Mouse (Mus musculus): Measurements from ENCODE around the gene Far1. TPM values are rescaled to one million over a fixed set of nuclear protein-coding genes. Genes with fewer than 3 reads are reported as not detected.

The Far1 gene
- 100 to 1,000 TPM; 108 to 136 TPM for total RNA-seq (2021)
- long read RNA-seq, full-length matches to known transcripts: 15 of 19 reads
- long read RNA-seq, partial matches to known transcripts: 0 of 19 reads
- long read RNA-seq, other reads (novel, unspliced or antisense): 4 of 19 reads

DNA sequence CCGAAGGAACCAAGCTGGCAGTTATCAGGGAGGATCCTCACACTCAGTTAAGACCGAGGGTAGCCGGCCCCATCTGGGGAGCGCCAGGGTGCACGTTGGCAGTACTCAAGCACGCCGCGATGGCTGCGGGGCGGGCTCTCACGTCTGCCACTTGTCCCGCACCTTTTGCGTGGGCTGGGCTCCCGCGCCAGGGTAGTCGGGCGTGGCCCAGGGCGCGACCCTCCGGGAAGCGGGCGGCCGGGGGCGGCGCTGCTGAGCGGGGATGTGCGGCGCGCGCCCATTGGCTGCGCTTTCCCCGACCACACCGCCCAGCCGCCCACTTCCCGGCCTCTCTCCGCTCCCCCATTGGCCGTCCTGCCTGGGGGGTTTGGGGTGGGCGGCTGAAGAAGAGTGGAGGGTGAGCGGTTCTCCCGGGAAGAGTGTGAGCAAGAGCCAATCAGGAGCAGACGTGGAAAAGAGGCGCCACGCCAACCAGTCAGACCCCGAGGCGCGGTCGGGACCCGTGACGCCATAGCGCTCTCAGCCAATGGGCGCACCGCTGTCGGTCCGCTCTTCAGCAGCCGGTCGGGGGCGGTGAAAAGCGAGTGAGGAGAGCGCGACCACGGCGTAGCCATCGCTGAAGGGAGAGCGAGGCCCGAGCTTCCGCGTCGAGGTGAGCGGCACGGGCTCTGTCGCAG, at the start of gene Far1:
Gene Far1 (plus strand): TSS at position 549 of the 677 bp plus-strand sequence.
- peak; percentile 99 for DNase-seq (ENCODE audit: low spot score in 2 of 2)

DNA sequence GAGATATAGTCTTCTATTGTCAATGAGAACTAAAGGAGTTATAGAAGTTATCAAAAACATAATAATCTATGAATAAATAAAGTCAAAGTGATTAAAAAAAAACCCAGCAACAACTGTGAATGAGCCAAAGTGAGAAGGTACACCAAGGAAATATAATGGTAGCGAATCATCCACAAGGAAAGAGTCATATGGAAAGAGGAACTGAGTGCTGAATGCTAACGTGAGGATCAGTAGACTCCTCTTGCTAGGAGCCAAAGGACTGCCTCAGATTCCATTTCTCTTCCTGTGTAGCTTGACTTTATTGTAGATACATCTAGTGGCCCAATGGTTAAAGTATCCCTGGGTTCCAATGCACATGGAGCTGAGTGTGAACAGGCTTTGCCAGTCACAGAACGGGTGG, 45.3 kb upstream of the Far1 start:
- DNase-seq (ENCODE audit: low spot score in 2 of 2): no peak

DNA sequence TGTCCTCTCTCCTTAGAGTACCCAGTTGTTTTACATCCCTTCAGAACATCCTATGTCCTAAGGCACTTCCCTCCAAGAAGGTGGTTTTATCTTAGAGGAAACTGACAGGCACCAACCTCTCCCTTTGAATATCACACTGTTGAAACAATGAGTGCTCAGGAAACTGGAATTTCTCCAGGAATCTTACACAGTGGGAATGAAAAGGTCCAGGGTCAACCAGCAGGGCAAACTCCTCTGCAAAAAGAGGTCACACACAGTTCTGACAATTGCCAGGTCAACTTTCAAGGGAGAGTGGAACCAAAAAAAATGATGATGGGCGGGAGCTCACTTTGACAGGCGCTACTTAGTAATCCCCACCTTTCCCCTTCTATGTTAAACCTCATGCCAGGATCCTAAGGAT, 43.0 kb upstream of the Far1 start:
- no peak for DNase-seq (ENCODE audit: low spot score in 2 of 2)

DNA sequence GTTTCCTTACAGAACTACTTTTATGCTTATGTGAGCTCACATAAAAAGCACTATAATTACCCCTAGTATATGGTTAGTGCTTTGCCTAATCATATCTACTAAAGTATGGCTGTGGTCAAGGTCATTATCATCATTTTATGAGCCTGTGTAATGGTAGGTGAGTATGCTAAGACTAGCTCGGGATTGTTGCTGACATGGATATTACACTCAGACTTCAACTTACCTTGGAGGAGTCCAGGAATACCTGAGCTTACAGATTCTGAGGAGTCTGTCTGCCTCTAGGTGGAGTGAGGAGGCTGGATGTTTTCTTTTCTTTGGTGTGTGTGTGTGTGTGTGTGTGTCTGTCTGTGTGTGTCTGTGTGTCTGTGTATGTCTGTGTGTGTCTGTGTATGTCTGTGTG, 42.0 kb upstream of the Far1 start:
- no peak for DNase-seq (ENCODE audit: low spot score in 2 of 2)

DNA sequence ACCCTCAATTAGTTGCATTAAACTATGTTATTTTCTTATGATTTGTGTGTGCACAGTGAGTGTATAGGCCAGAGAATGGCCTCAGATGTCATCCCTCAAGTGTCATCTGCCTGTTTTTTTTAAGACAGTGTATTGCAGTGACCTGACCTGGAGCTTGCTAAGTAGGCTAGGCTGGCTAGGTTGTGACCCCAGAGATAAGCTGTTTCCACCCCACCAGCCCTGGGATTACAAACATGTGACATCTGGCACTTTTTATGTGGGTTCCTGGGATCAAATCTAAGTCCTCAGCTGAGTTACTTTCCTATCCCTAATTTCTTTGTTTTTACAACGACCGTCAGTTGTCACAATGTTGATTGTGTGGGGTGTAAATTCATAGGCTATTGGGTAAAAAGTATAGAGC, 17.8 kb upstream of the Far1 start:
- no peak for DNase-seq (ENCODE audit: low spot score in 2 of 2)

DNA sequence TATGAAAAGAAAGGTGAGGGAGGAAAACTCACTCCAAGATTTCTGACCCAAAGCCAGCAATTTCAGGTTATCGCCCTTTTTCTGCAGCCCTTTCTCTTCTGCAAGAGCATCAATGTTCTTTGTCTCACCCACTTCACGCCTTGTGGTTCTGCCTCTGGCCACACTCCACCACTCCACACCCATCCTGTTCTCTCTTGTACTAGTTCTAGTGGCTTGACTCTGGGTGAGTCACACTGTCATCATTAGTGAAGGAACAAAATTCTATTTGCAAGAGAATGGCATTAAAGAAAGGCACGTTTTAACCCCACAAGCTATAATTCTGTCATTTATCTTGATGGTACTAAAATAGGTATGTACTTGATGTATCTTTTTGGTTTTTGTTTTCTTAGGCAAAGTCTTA, 15.2 kb upstream of the Far1 start:
- no peak for DNase-seq (ENCODE audit: low spot score in 2 of 2)

DNA sequence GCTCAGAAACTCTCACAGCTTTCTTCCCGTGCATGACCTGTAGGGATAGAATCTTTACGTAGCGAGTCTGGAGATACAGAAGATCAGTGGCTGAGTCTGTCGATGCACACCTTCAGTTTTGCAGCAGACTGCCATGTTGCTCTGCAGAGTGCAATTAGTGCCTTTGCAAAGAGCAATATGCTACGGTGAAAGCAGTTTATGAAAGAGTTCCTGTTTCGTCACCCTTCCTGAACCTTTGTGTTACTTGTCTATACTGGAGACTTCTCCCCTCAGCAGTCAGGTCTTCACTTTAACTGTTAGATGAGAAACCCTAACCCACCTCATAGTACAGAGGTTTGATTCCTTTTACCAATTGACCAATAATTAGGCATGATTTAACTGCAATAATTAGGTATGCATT, 13.8 kb upstream of the Far1 start:
- DNase-seq (ENCODE audit: low spot score in 2 of 2): no peak

DNA sequence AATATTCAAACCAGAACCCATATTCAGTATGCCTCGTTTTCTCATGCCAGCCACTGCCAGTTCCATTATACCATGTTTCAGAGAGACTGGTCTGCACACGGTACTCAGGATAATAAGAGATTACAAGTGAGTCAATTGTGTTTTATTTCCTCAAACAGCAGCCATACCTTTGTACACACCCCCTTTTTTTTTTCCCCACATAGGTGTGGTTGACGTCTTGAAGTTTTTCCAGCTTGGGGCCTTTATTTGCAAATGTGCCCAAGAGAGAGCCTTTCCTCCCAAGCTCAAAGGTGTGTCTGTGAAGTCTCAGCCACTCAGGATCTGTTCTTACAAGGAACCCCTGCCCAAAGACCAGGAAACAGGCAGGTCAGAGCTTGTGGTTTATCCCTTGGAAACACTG, 11.2 kb upstream of the Far1 start:
- DNase-seq (ENCODE audit: low spot score in 2 of 2): no peak

DNA sequence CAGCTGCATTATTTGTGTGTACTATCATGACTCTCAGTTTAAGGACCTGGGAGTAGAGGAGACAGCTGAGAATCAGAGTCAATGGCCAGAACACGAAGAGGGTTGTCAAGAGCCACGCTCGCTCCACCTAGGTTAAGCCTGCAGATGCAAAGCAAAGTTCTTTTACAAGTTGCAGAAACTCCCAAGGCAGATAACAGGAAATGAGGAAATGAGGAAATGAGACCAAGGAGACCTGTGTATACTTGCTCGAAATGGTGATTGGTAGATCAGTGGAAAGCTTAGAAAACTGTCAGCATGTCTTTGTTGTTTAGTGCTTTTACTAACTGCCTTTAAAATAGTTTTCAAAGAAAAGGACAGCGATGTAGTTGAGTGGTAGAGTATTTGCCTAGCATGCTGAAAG, 8.6 kb upstream of the Far1 start:
- DNase-seq (ENCODE audit: low spot score in 2 of 2): no peak

DNA sequence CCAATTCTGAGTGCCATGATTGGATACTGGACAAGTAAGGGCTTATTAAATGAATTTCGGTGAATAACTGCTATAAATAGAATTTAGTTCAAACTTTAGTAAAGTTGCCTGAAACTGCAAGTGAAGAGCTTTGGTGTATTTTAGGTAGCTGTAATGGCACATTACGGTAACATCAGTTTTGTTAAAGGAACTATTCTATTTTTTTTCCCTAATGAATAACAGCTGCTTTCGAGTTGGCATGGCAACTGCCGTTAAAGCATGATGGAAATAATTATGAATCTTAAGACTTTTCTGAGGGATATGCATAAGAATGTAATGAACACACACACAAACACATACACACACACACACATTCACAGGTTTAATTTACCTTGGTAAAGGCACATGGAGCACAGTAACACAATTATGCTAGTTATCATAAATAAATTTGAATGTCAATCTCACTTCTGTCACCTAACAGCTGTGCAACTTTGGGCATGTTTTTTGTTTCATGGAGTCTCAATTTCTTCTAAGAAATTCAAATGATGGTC, 8.1 kb upstream of the Far1 start:
- DNase-seq (ENCODE audit: low spot score in 2 of 2): no peak

DNA sequence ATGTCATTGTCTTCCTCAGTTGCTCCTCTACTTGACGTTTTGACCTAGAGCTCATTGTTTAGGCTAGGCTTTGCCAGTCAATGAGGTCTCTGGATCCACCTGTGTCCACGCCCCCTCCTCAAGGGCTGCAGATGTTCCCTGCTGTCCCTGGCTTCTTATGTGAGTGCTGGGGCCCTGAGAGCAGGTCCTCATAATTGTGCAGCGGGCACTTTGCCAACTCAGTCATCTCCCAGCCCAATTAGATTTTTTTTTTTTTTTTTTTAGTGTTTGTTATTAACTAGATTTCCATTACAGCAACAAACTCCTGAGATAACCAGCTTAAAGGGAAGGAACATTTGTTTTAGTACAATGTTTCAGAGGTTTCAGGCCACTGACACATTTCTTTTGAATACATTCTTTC, 5.8 kb upstream of the Far1 start:
- DNase-seq (ENCODE audit: low spot score in 2 of 2): no peak

DNA sequence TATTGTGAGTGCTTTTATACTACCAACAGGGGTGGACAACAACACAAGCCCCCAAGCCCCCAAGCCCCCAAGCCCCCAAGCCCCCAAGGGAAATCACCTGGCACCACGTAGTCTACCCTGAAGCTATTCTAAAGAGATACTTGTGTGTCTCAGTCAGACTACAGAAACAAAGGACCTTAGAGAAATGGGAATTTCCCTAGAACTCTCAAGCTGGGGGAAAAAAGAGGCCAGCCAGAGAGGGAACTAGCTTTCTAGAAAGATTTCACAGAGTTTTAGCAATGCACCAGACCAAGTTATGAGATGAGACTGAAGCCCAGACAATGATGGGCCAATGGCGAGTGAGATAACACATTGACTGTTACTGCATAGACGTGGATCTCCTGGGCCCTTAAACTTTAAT, 2.2 kb upstream of the Far1 start:
- no peak for DNase-seq (ENCODE audit: low spot score in 2 of 2)

DNA sequence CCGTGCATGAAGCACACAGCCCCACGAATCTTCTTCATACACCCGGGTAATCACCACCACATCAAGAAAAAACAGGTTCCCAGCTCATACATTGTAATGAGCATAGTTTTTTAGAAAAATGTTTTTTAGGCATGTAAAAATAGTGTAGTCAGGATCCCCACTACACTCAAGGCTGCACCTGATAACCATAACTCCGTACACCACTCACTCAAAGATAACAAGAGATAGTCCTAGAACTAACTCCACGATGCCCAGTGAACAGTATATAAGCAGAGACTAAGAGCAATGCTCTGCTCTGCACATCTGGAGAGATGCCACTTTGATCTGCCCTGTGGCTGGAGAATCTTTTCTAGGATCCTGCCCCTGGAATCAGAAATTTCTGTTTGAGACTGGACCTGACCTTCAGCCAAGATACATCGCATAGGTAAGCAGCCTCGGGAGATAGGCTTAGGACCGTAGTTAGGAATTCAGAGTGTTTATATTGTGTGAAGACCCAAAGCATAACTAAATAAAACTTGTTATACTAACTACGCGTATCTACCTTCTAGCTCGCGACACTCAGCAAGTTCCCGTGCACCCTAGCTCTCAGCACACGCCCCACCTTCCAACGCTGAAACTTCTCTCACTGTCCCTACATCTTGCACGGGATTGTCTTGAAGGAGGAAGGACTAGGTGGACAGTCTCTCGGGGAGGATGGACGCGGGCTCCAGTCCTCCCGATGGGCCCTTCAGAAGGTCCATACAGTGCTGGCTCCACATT, 928 bp upstream of the Far1 start:
- no peak for DNase-seq (ENCODE audit: low spot score in 2 of 2)

DNA sequence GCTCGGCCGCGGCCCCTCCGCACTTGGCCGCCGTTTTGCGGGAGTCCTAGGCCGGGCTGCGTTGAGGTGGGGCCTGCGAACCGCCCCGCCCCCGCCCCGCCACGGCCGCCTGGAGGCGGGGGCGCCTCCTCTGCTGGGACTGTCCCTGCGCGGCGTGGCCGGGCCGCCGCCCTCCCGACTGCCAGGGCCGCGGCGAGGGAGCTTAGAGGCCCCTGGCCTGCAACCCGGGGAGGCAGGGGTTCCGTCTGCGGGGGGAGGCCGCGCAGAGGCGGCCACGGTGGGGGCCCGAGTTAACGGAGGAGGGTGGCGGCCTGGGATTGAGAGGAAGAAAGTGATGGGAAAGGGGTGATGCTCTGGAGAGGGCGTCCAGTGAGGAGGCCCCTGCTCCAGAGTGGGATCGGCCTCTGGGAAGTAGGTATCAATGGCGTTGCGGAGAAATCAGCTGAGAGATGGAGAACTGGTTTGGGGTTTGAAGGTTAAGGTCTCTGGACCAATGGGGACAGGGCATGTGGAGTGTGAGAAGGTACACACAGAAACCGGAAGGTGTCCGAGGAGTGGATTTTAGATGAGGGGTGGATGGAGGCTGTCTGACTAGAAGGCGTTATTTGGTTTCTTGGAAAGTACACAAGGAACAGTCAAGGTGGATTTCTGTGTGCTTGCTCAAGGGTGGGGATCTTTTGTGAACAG, 472 bp downstream of the Far1 start:
- DNase-seq (ENCODE audit: low spot score in 2 of 2): no peak

DNA sequence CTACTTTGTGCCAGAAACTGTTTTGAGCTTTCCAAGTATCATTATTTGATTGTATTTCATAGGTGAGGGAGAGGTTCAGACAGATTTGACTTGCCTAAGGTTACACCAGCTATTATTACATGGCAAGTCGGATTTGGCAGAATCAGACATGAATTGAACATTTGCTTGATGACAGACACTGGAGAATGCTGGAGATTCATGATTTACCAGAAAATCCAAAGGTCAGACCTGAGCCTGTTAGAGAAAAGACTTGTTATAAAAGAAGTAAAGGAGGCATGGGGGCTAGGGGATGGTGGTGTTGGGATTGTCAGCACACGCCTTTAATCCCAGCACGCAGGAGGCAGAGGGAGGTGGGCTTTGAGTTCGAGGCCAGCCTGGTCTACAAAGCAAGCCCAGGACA, 2.2 kb downstream of the Far1 start:
- DNase-seq (ENCODE audit: low spot score in 2 of 2): no peak

DNA sequence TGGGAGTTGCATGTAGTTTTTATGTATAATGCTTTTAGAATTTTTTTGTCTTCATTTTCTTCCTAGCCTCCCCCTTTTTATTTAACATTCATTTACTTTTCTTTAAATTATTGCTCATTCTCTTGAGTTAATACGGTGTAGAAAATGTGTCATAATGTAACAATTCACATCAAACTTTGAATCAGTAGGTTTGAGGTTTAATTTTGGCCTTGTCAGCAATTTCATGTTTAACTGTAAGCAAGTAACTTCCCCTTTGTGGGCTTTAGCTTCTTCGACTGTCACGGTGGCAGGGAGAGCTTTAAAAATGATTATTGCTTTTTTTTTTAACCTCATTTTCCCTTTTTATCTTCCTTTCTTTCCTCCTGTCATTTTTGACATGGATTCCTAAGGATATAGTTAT, 4.8 kb downstream of the Far1 start:
- DNase-seq (ENCODE audit: low spot score in 2 of 2): no peak

DNA sequence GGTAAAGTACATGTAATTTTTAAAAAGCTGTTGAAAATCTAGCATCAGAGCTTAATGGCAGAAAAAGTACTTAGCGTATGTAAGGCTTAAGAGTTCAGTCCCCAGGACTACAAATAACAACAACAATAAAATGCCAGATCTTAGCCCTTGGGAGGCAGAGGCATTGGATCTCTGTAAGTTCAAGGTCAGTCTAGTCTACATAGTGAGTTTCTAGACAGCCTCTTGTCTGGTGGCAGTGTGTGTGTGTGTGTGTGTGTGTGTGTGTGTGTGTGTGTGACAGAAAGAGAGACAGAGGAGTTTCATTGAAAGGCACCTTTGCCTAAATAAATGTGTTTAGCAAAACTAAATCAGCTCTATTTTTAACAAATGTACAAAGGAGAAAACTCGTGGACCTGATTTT, 5.3 kb downstream of the Far1 start:
- DNase-seq (ENCODE audit: low spot score in 2 of 2): no peak

DNA sequence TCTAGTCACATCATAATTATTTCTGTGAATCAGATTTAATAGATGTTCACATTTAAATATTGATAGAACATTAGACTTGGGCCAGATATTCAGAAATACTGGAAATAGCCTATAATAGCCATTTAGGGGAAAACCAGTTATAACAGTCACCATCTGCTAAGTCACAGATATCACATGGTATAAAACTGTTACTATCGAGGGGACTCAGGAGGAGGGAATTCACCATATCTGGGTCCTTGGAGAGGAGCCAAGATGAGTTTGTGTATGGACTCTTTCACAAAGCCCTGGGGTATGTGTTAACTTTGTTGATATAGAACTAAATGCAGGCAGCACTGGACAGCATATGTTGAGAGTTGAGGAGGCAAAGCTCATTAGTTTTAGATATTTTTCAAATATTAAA, 29.5 kb downstream of the Far1 start:
- DNase-seq (ENCODE audit: low spot score in 2 of 2): no peak

DNA sequence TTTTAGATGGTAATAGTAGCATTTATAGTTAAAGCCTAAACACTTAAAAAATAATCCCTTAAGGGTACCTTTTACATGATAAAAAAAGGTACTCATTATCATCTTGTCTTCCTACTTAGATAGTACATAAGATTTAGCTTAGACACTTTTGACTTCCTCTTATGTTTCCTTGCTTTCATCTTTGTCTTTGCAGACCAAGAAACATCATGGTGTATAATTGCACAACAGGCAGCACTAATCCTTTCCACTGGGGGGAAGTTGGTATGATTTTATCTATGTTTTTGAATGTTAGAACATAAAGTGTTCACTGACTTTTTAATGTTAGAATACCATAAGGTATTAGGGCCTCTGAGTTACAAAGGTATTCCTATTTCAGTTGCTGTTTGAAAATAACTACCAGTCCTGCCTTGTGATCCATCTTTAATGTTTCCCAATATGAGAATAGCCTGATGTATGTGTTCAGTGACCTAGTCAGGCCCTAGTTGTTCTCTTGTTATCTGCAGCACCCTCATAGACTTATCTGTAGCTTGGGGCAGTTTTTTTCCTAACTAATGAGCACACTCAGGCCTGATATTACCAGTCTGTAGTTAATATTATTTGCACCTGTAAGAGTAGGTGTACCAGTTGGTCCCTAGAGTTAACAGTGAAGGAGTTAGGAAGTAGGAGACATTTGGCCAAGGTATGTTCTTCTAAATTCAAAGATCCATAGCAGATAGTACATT, 38.3 kb downstream of the Far1 start:
- DNase-seq (ENCODE audit: low spot score in 2 of 2): no peak

DNA sequence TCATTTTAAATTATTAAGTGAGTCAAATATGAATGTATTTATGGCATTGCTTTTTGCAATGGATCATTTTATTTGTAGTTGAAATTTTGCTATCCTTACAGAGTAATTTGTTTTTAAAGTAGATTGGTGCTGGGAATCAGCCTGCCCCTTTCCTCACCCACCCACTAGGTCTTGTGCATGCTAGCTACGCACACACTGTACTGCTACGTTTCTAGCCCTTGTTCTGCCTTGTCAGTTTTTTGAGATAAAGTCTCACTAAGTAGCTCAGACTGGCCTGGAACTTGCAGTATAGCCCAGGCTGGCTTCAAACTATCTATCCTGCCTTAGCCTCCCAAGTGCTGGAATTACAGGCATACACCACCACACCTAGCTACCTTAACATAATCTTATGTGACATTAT, 38.9 kb downstream of the Far1 start:
- no peak for DNase-seq (ENCODE audit: low spot score in 2 of 2)

DNA sequence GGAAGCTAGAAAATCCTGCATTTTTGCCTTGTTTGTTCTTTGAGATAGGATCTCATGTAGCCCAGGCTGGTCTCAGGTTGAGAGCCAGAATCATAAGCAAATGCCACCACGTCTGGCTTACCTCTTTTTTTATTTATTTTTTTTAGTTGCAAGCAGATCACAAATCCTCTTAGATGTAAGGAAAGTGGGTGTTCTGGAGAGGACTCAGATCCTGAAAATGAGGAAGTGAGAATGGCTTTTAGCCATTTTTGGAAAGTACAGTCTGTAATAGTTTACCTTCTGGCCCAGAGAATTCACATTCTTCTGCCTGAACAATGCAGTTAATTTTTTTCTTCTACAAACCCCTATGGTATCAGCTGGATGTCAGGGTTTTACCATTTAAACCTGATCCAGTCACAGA, 42.5 kb downstream of the Far1 start:
- no peak for DNase-seq (ENCODE audit: low spot score in 2 of 2)
